Mouse (Mus musculus) kidney, adult 2 months (tissue): ENCODE results near the gene Stk38.

ENCODE experiments used
- CTCF ChIP-seq: fragments of 200-500 bp; conservative IDR thresholded peaks from 2 replicates; pipeline ENCODE4 v1.5.1; 2011; ENCODE audit warnings: low read depth, mild to moderate bottlenecking, control low read depth, low read length, moderate library complexity, mixed read lengths; ENCODE audit not compliant: insufficient read depth, insufficient read length
- POLR2A ChIP-seq: fragments of 200-500 bp; IDR thresholded peaks from one replicate; pipeline ENCODE4 v1.6.1; 2011; ENCODE audit warnings: low read depth, low read length, control low read depth

- TF ChIP-seq CTCF, result no peak
- TF ChIP-seq POLR2A, result no peak
These were observed 49.6 kb upstream of the Stk38 start for GRCm38 (mm10) chr17:29057361-29057890.
